Mouse (Mus musculus) thymus, adult 2 months (tissue): ENCODE results near the gene Gemin2. TPM values are rescaled to one million over a fixed set of nuclear protein-coding genes. Genes with fewer than 3 reads are reported as not detected.
A peak's percentile ranks its signal among the peaks of the same experiment; 100 is the strongest.
"Not testable (repeated sequence)": the region's sequence is repeated elsewhere in the genome, so short reads cannot be mapped to it uniquely, and the experiment has no call there.

ENCODE experiments used
- DNase-seq: peaks from one replicate; pipeline ENCODE4 v3.0.0; 2021
- H3K27ac ChIP-seq: fragments of 200-500 bp; 2 replicates; pipeline ENCODE4 v1.5.1; 2012; ENCODE audit warnings: low read length, control low read depth; ENCODE audit not compliant: control insufficient read depth, insufficient read depth
- H3K27me3 ChIP-seq: fragments of 200-500 bp; 2 replicates; pipeline ENCODE4 v1.6.1; 2012; ENCODE audit warnings: mild to moderate bottlenecking, low read length, moderate library complexity, mixed read lengths; ENCODE audit not compliant: control insufficient read depth, insufficient read depth
- H3K36me3 ChIP-seq: fragments of 200-500 bp; 2 replicates; pipeline ENCODE4 v1.6.1; 2012; ENCODE audit warnings: mild to moderate bottlenecking, low read length, moderate library complexity; ENCODE audit not compliant: control insufficient read depth, insufficient read depth
- H3K4me1 ChIP-seq: fragments of 200-500 bp; replicated peaks from 2 replicates; pipeline ENCODE4 v1.6.1; 2012; ENCODE audit warnings: low read length; ENCODE audit not compliant: control insufficient read depth, insufficient read depth
- H3K4me3 ChIP-seq: fragments of 200-500 bp; 2 replicates; pipeline ENCODE4 v1.5.1; 2012; ENCODE audit warnings: mild to moderate bottlenecking, low read length, control low read depth, moderate library complexity; ENCODE audit not compliant: control insufficient read depth, insufficient read depth
- CTCF ChIP-seq: fragments of 200-500 bp; IDR thresholded peaks from 2 replicates; pipeline ENCODE4 v1.5.1; 2012; ENCODE audit warnings: mild to moderate bottlenecking, control low read depth, low read length, moderate library complexity, borderline replicate concordance; ENCODE audit not compliant: control insufficient read depth, poor library complexity, insufficient read depth; ENCODE audit errors: extremely low read depth
- POLR2A ChIP-seq: fragments of 200-500 bp; IDR thresholded peaks from 2 replicates; pipeline ENCODE4 v1.6.1; 2012; ENCODE audit warnings: mild to moderate bottlenecking, low read length, control low read depth, moderate library complexity; ENCODE audit not compliant: control insufficient read depth, poor library complexity, insufficient read depth; ENCODE audit errors: extremely low read depth
- WGBS: fragments of 180-500 bp; shearing (Covaris S2); methylation state at CpG from one replicate; pipeline ENCODE4 v1.1.7; 2018; 5-methylcytosine and 5-hydroxymethylcytosine counted together
- polyA plus RNA-seq: library from polyadenylated mRNA; depleted of rRNA; stranded (reverse); fragments of >200 nt; gene quantifications from 2 replicates; pipeline ENCODE4 v1.2.3, GENCODE M21; 2012; rRNA removed

The Gemin2 gene
- 5.2 and 5.9 TPM in 2 replicates for polyA plus RNA-seq

DNA sequence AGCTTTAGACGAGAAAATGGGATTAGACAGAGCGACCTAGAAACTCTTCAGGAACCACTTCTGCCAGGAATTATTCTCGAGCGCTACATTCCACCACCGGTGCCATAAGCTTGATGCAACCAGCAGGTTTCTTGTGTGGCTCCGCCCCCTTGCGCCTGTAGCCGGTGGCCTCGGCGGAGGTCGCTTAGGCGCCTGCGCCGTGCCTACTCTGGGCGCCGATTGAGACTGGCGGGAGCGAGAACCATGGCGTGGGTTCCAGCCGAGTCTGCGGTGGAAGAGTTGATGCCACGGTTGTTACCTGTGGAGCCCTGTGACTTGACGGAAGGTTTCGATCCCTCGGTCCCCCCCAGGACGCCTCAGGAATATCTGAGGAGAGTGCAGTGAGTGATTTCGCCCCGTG is at the start of gene Gemin2:
Gene Gemin2 (plus strand): TSS at position 160 of the 400 bp plus-strand sequence.
- Histone ChIP-seq H3K36me3 (peaks cover 6% of the 10 kb centered on the region), H3K27me3 (no peaks in the 10 kb centered on the region), H3K4me3 (peak within 1 kb of the TSS; percentile 83), H3K27ac (no peak within 1 kb of the TSS; the same call in 1 of the 2 replicates), H3K4me1 (no peaks in the 10 kb centered on the region)
- WGBS = under 1% methylated on average over 28 of the region's 28 CpGs
- TF ChIP-seq POLR2A (peak; percentile 93), CTCF (peak; percentile 59; the same call in 1 of the 2 replicates)
- DNase-seq = peak; percentile 91

DNA sequence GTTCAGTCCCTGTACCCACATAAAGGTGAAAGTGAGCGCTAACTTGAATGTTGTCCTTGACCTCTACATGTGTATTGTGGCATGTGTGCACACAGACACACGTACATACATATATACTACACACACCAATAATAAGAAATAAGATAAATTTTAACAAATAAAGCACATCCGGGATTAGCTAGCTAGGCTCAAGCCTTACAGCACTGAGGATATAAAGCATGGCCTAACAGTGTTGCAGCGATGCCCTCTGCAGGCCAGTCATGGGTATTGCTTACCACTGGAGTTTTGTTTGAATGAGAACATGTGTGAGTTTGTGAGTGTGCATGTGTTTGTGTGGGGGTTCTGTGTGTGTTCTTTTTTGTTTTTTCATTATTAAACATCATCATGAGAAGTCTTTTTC is 48.6 kb upstream of the Gemin2 start:
- Histone ChIP-seq H3K27ac (no peak overlapping the region), H3K4me3 (no peak overlapping the region), H3K36me3 (peaks cover 12% of the 10 kb centered on the region; the same call in 1 of the 2 replicates), H3K27me3 (no peaks in the 10 kb centered on the region), H3K4me1 (no peaks in the 10 kb centered on the region)
- TF ChIP-seq CTCF (no peak), POLR2A (no peak)
- 85% methylated on average over 4 of the region's 4 CpGs for WGBS
- DNase-seq = peak; percentile 8

DNA sequence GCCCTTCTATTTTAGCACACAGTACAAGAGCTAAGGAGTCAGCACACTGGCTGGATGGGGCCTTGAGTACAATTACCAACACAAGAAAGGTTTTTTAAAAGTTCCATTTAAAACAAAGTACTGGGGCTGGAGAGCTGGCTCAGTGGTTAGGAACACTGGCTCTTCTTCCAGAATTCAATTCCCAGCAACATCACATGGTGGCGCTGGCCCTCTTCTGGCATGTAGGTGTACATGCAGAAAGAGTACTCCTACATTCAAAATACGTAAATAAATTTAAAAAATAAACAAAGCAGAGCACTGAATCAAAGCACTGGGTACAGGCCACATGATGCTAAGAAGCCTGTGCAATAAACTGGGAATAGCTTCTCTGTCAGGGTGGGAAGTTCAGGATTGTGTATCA is 36.2 kb upstream of the Gemin2 start:
- H3K36me3 ChIP-seq = no peaks in the 10 kb centered on the region; the same call in 1 of the 2 replicates
- WGBS = 94% methylated on average over 2 of the region's 2 CpGs
- no peaks in the 10 kb centered on the region for H3K4me1 ChIP-seq
- DNase-seq = no peak
- H3K4me3 ChIP-seq = no peak overlapping the region
- no peaks in the 10 kb centered on the region for H3K27me3 ChIP-seq
- H3K27ac ChIP-seq = no peak overlapping the region
- no peak for TF ChIP-seq CTCF
- TF ChIP-seq POLR2A = no peak

DNA sequence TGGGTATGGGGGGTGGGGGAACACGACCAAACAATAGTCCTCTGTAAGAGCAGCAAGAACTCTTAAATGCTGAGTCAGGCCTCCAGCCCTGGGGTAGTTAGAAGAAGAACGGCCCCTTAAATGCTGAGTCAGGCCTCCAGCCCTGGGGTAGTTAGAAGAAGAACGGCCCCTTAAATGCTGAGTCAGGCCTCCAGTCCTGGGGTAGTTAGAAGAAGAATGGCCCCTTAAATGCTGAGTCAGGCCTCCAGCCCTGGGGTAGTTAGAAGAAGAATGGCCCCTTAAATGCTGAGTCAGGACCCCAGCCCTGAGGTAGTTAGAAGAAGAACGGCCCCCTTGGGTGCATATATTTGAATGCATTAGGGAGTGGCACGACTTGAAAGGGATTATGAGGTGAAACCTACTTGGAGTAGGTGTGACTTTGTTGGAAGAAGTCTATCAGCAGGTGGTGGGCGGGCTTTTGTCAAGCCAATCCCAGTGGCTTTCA is 32.0 kb upstream of the Gemin2 start:
- not testable (repeated sequence) for H3K27me3 ChIP-seq, H3K27ac ChIP-seq, H3K36me3 ChIP-seq, DNase-seq, H3K4me3 ChIP-seq, H3K4me1 ChIP-seq
- 80% methylated on average over 6 of the region's 6 CpGs for WGBS

DNA sequence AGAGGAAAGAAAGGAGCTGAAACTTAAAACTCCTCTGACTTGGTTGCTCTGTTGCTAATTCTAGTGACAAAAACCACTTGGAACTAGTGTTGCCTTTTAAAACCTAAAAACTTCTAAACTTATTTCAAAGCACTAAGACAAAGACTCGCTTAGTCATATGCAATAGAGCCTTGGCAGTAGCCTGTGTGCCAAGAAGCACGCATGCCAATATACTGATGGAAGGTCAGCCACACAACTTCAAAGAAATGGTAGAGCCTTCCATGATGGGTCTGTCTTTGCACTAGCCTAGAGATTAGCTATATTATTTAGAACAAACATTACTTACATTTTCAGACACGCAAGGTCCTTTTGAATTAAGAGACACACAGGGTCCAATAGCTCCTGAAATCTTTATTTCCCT is 27.4 kb upstream of the Gemin2 start:
- 97% methylated on average over 3 of the region's 3 CpGs for WGBS
- TF ChIP-seq CTCF = no peak
- no peak for TF ChIP-seq POLR2A
- H3K36me3 ChIP-seq = peaks cover 7% of the 10 kb centered on the region; the same call in 1 of the 2 replicates
- H3K4me3 ChIP-seq = no peak overlapping the region
- no peaks in the 10 kb centered on the region for H3K4me1 ChIP-seq
- H3K27me3 ChIP-seq = no peaks in the 10 kb centered on the region
- H3K27ac ChIP-seq = no peak overlapping the region
- no peak for DNase-seq

DNA sequence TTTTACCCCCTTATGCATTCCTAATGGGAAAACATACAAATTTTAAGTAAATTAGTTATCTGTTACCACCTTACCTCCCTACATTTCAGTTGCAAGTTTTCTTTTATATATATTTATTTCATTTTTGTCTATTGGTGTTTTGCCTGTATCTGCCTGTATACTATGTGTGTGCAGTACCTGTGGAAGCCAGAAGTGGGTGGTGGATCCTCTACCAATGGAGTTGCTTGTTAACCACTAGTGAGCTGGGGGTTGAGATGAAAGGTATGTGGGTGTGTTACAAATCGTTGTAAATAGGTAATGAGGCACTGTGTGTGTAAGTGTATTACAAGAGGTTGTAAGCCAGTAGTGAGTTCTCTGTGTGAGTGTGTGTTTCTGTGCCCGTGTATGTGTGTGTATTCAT is 2.7 kb upstream of the Gemin2 start:
- Histone ChIP-seq H3K36me3 (peaks cover 10% of the 10 kb centered on the region; the same call in 1 of the 2 replicates), H3K4me1 (no peaks in the 10 kb centered on the region), H3K27me3 (no peaks in the 10 kb centered on the region), H3K4me3 (no peak overlapping the region), H3K27ac (no peak overlapping the region)
- WGBS = 49% methylated on average over 2 of the region's 2 CpGs
- DNase-seq = peak; percentile 32
- TF ChIP-seq POLR2A (no peak), CTCF (no peak)

DNA sequence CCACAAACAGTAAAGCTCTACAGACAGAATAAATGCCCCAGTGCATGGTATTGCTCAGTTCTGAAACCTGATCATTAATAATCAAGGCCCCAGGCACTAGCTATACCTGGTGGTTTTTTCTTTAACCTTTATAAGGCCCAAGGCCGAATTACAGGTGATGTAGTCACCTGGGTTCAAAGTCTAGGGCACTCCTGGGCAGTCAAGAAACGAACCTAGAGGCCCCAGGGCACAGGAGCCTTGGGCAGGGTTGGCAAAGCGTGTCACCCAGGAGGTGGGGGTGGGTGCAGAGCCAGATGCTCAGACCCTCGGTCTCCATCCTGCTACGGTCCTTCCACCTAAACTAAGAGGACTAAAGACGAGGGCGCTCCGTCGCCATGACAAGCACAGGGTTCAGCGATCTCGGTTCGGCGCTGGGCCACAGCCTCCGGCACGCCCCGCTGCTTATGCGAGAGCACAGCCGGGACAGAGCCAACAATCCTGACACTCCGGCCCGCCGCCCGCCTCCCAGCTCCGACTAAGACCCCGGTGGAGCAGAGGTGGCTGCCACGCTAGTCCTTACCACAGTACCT is 1.8 kb upstream of the Gemin2 start:
- Histone ChIP-seq H3K36me3 (peaks cover 6% of the 10 kb centered on the region; the same call in 1 of the 2 replicates), H3K4me3 (peak overlapping the region; percentile 84)
- 3% methylated on average over 25 of the region's 25 CpGs for WGBS

More for the DNA sequence above, 1.8 kb upstream of the Gemin2 start:
- H3K27me3 ChIP-seq = no peaks in the 10 kb centered on the region
- DNase-seq = no peak
- no peak for TF ChIP-seq POLR2A
- no peak for TF ChIP-seq CTCF
- no peaks in the 10 kb centered on the region for H3K4me1 ChIP-seq
- H3K27ac ChIP-seq = peak overlapping the region; percentile 34
